Mouse (Mus musculus) spleen, adult 2 months (tissue): ENCODE results near the gene Prickle4.

Experiments used
- CTCF ChIP-seq: fragments of 200-500 bp; IDR thresholded peaks from 2 replicates; pipeline ENCODE4 v1.5.1; 2011; ENCODE audit warnings: mild to moderate bottlenecking, inconsistent platforms; ENCODE audit not compliant: insufficient read depth, insufficient read length, insufficient replicate concordance; ENCODE audit errors: extremely low read depth
- POLR2A ChIP-seq: fragments of 200-500 bp; IDR thresholded peaks from 2 replicates; pipeline ENCODE4 v1.6.1; 2011; ENCODE audit warnings: low read depth, low read length, inconsistent platforms

GRCm38 (mm10) chr17:47701793-47702192 lies 7.3 kb upstream of the Prickle4 start:
- TF ChIP-seq POLR2A = no peak
- no peak for TF ChIP-seq CTCF
